Mouse (Mus musculus) midbrain, embryonic 13.5 days (tissue): ENCODE results near the gene Tusc2. TPM values are rescaled to one million over a fixed set of nuclear protein-coding genes. Genes with fewer than 3 reads are reported as not detected.

Source experiments
- ATAC-seq: fragments of 200-750 bp; cut with Nextera tagmentation; 2 replicates; pipeline ENCODE4 v1.8.0; 2017; ENCODE audit warnings: mild to moderate bottlenecking, moderate TSS enrichment, moderate library complexity
- H3K27ac ChIP-seq: fragments of 300-500 bp; sonication (generic); 2 replicates; pipeline ENCODE4 v1.5.1; 2015; ENCODE audit warnings: inconsistent platforms, mild to moderate bottlenecking, moderate library complexity
- H3K27me3 ChIP-seq: fragments of 300-500 bp; sonication (generic); 2 replicates; pipeline ENCODE4 v1.6.1; 2015; ENCODE audit warnings: mild to moderate bottlenecking, inconsistent platforms
- H3K36me3 ChIP-seq: fragments of 300-500 bp; sonication (generic); 2 replicates; pipeline ENCODE4 v1.6.1; 2015; ENCODE audit warnings: mild to moderate bottlenecking, inconsistent platforms
- H3K4me1 ChIP-seq: fragments of 300-500 bp; sonication (generic); replicated peaks from 2 replicates; pipeline ENCODE4 v1.6.1; 2015; ENCODE audit warnings: inconsistent platforms
- H3K4me2 ChIP-seq: fragments of 300-500 bp; sonication (generic); replicated peaks from 2 replicates; pipeline ENCODE4 v1.6.1; 2015; ENCODE audit warnings: moderate library complexity, mild to moderate bottlenecking, inconsistent platforms
- H3K4me3 ChIP-seq: fragments of 300-500 bp; sonication (generic); replicated peaks from 2 replicates; pipeline ENCODE4 v1.5.1; 2015; ENCODE audit warnings: mild to moderate bottlenecking, inconsistent platforms
- H3K9ac ChIP-seq: fragments of 300-500 bp; sonication (generic); replicated peaks from 2 replicates; pipeline ENCODE4 v1.6.1; 2015; ENCODE audit warnings: mild to moderate bottlenecking, inconsistent platforms
- H3K9me3 ChIP-seq: fragments of 300-500 bp; sonication (generic); 2 replicates; pipeline ENCODE4 v1.6.1; 2016; ENCODE audit warnings: mild to moderate bottlenecking, inconsistent platforms
- WGBS: fragments of 180-500 bp; shearing (Covaris S2); methylation state at CpG from one replicate; pipeline ENCODE4 v1.1.7; 2015; 5-methylcytosine and 5-hydroxymethylcytosine counted together
- polyA plus RNA-seq: library from polyadenylated mRNA; unstranded; fragments of >200 nt; fragmentation: Nextera tagmentation; extraction: Ambion mirVana; gene quantifications from 2 replicates; pipeline ENCODE4 v1.2.1, GENCODE M21; 2015

Tusc2 gene
- 93.2 and 109 TPM in 2 replicates for polyA plus RNA-seq

DNA sequence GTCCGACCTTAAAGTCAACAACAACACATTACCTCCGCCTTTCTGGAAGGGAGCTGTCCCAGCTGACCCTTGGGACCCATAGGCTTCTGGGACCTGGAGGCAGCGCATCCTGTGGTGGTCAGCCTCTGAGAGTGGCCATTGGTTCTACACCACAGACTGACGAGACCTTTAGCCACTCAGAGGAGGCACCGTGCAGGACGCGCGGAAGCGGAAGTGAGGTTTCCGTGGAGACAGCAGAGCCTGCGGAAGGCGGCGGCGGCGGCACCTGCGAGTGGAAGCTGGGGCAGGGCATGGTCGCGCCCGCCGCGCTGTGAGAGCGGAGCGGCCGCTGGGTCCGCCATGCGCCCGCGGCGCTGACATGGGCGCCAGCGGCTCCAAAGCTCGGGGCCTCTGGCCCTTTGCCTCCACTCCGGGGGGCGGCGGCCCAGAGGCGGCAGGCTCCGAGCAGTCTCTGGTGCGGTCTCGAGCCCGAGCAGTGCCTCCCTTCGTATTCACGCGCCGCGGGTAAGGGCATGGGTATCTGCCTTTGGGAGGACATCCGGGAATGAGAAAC is at the start of gene Tusc2:
Gene Tusc2, plus strand, starts transcription at position 227 of the 553 bp plus-strand sequence.
- peak within 1 kb of the TSS; percentile 73 for H3K27ac ChIP-seq
- no peaks in the 10 kb centered on the region for H3K27me3 ChIP-seq
- WGBS: 0% methylated on average over 44 of the region's 46 CpGs
- ATAC-seq: peak; percentile 99
- peak within 1 kb of the TSS; percentile 79 for H3K4me2 ChIP-seq
- no peaks in the 10 kb centered on the region for H3K9me3 ChIP-seq
- peaks cover 67% of the 10 kb centered on the region for H3K36me3 ChIP-seq
- H3K4me3 ChIP-seq: peak within 1 kb of the TSS; percentile 90
- peak within 1 kb of the TSS; percentile 92 for H3K9ac ChIP-seq
- H3K4me1 ChIP-seq: peaks cover 44% of the 10 kb centered on the region

DNA sequence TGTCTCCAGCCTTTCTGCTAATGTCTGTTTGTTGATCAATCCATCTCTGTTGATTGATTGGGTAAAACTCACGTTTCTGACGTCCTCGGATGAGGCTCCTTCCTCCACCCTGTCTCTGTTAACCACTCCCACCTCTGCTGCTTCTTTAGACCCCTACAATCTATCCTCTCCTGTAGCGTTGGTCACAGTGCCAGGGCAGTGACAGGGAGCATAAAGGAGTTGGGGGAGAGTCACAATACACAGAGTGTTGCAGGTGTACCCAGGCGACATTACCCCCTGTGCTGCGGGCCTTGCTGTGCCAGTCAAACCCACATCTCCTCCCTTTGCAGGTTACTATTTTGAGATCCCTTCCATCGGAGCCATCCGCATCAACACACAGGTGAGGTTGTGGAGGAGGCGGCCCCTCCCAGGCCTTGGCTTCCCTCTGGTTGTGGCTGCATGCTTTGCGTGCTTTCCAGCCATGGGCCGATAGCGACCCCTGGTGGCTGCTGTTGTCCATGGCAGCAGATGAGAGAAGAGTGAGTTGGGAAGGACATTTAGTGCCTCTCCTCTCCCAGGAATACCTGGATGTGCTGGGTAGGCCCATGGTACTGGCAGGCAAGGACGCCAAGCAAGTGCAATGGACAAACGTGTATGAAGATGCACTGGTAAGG is 48.6 kb upstream of the Tusc2 start:
- Histone ChIP-seq H3K27me3 (no peaks in the 10 kb centered on the region), H3K9me3 (no peaks in the 10 kb centered on the region), H3K4me2 (no peak overlapping the region), H3K4me3 (no peak overlapping the region), H3K4me1 (peaks cover 48% of the 10 kb centered on the region), H3K36me3 (peaks cover 20% of the 10 kb centered on the region), H3K9ac (no peak overlapping the region), H3K27ac (peak overlapping the region; percentile 5; the same call in 1 of the 2 replicates)
- peak; percentile 60 for ATAC-seq
- WGBS: 27% methylated on average over 14 of the region's 14 CpGs

DNA sequence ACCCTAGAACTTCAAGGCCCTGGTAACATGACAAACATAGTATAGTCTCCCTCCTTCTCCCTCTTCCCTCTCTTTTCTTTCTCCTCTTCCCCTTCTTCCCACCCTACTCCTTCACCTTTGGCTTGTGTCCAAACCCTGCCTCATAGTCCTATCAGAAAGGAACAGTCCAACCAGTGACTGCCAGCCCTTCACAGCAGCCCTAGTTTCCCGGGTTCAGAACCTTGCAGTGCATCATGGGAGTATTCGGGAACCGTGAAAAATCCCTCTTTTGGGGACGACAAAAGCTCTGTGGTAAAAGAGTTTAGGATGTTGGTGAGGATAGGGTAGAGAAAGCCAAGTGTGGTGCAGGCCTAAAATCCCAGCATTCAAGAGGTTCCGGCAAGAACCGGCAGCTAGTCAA is 42.7 kb upstream of the Tusc2 start:
- Histone ChIP-seq H3K27ac (peak overlapping the region; percentile 4), H3K4me1 (peaks cover 28% of the 10 kb centered on the region), H3K27me3 (peaks cover 11% of the 10 kb centered on the region), H3K9me3 (no peaks in the 10 kb centered on the region), H3K9ac (no peak overlapping the region), H3K36me3 (peaks cover 32% of the 10 kb centered on the region), H3K4me3 (no peak overlapping the region), H3K4me2 (no peak overlapping the region)
- 28% methylated on average over 6 of the region's 6 CpGs for WGBS
- no peak for ATAC-seq

DNA sequence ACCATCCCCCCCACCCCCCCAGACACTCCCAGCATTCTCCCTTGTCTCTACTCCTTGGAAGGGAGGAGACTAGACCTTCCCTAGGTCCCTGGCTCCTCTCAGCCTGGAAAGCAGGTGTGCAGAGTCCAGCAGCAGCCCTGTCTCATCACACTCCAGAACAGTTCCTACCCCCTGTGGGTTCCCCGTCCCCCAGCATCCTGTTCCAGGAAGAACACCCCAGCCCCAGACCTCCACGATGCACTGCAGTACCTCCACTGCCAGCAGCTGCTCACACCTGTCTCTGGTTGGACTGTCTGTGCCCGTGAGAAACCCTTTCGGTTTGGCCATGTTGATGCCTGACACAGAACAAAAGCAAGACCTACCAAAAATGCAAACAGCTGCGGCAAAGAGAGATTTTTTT is 41.9 kb upstream of the Tusc2 start:
- H3K9ac ChIP-seq: no peak overlapping the region
- no peak overlapping the region for H3K4me2 ChIP-seq
- no peaks in the 10 kb centered on the region for H3K9me3 ChIP-seq
- WGBS: 67% methylated on average over 5 of the region's 5 CpGs
- peaks cover 30% of the 10 kb centered on the region for H3K4me1 ChIP-seq
- H3K36me3 ChIP-seq: peaks cover 32% of the 10 kb centered on the region
- H3K27me3 ChIP-seq: peaks cover 20% of the 10 kb centered on the region
- ATAC-seq: 0 out of 2 replicates have a peak, but pooled peaks have one; percentile 5
- H3K4me3 ChIP-seq: no peak overlapping the region
- H3K27ac ChIP-seq: peak overlapping the region; percentile 4

DNA sequence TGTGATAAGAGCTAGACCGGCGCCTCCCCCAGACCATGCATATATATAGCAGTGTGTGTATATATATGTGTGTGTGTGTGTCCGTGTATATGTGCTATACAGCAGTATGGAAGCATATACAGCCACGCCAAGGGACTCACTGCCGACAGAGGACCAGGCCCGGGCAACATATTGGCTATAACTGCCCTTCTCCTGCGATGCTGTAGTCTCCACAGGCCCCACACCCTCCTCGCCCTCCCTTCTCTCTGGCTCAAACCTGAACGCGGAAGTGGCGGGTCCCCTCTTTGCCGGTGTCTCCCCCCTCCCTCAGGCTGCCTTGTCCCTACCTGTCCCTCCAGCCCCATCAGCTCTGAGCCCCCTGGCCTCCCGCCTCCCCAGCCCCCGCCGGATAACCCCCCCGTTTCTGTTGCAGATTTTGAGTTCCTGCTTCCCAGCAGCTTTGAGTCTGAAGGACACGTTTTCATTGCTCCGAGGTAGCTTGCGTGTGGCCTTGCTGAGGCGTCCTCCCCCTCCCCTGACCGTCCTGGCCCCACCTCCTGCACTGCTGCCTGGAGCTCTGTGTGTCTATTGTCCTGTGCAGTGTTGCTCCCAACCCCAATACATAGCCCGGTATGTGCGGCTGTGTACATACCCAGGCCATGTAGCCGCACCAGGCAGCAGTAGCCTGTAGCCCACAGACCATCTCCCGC is 41.2 kb upstream of the Tusc2 start:
- 19% methylated on average over 23 of the region's 25 CpGs for WGBS
- peak; percentile 62 for ATAC-seq
- Histone ChIP-seq H3K36me3 (peaks cover 30% of the 10 kb centered on the region), H3K9ac (peak overlapping the region; percentile 55), H3K27me3 (peaks cover 27% of the 10 kb centered on the region), H3K4me3 (no peak overlapping the region), H3K27ac (peak overlapping the region; percentile 68), H3K4me2 (peak overlapping the region; percentile 28), H3K9me3 (no peaks in the 10 kb centered on the region), H3K4me1 (peaks cover 37% of the 10 kb centered on the region)

DNA sequence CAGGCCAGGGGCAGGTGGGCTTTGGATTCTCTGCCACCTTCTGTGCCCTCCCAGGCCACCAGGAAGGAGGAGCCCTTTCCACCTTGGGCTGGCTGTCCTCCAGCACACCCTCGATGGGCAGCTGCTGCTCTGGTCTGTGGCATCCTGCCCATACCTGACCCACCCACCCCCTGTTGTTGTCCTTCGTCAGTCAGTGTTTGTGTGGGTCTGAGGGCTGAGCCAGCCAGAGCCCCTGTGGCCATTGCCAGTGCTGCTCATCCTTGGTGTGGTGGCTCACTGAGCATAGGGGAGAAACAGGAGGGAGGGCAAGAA is 40.7 kb upstream of the Tusc2 start:
- peak overlapping the region; percentile 55 for H3K9ac ChIP-seq
- H3K4me1 ChIP-seq: peaks cover 41% of the 10 kb centered on the region
- ATAC-seq: peak; percentile 31
- peak overlapping the region; percentile 28 for H3K4me2 ChIP-seq
- no peaks in the 10 kb centered on the region for H3K9me3 ChIP-seq
- peaks cover 25% of the 10 kb centered on the region for H3K36me3 ChIP-seq
- peak overlapping the region; percentile 68 for H3K27ac ChIP-seq
- WGBS: 39% methylated on average over 2 of the region's 2 CpGs
- H3K27me3 ChIP-seq: peaks cover 32% of the 10 kb centered on the region
- H3K4me3 ChIP-seq: no peak overlapping the region

DNA sequence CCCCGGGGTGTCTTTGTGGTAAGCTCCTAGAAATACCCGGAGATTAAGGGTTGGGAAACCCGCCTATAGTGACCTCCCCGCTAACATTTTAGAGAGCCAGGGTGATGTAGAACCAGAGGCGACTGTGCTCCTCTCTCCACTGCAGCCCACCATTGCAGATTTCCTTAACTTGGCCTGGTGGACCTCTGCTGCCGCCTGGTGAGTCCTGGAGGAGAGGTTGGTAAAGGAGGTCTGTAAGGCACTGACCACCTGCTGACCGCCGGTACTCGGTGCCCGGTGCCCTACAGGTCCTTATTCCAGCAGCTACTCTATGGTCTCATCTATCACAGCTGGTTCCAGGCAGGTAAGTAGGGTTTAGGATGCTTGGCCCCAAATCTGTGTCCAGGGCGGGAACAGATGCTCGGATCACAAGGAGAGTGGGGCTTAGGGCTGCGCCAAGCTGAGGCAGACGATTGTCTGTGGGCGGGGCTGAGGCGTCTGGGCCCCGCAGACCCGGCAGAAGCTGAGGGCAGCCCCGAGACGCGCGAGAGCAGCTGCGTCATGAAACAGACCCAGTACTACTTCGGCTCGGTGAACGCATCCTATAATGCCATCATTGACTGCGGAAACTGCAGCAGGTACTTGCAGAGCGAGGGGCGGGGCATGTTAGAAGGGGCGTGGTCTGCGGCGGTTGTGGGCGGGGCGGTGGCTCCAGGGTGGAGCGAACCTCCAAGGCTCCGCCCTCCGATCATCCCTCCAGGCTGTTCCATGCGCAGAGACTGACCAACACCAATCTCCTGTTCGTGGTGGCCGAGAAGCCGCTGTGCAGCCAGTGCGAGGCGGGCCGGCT is 36.6 kb upstream of the Tusc2 start:
- Histone ChIP-seq H3K36me3 (peaks cover 14% of the 10 kb centered on the region), H3K4me1 (peaks cover 26% of the 10 kb centered on the region), H3K4me3 (peak overlapping the region; percentile 30), H3K9ac (peak overlapping the region; percentile 44; the same call in 1 of the 2 replicates), H3K4me2 (peak overlapping the region; percentile 49), H3K27ac (no peak overlapping the region), H3K27me3 (peaks cover 40% of the 10 kb centered on the region), H3K9me3 (no peaks in the 10 kb centered on the region)
- WGBS: 4% methylated on average over 41 of the region's 44 CpGs
- peak; percentile 46 for ATAC-seq

DNA sequence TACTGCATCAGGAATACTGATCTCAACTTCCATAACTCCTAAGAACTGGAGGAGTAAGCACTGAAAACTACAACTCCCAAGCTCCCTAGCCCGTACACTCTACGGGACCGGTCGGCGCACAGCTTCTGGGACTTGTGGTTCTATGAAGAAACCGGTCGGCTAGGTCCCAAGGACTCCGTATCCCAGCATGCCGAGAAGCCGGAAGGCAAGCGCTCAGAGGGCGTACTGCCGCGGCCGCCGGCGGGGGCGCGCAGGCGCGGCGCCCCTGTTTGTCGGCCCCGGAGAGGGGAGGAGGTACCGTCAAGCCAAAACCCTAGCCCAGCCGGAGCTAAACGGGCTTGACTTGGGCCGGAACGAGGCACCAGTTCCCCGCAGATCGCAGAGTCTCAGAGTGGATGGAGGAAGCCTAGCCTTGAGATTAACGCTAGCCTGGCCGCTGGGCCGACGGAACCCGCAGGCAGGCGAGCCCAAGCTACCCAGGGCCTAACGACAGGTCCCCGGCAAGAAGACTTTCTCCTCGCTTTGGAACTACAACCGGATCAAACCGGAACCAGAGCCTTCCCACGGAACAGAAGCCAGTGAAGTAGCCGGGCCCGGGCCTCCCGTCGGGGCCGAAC is 29.2 kb upstream of the Tusc2 start, which contains the start of gene Tmem115:
Gene Tmem115, plus strand, starts transcription at position 155 of the 617 bp plus-strand sequence.
- peaks cover 37% of the 10 kb centered on the region for H3K4me1 ChIP-seq
- WGBS: under 1% methylated on average over 48 of the region's 48 CpGs
- ATAC-seq: peak; percentile 99
- H3K27ac ChIP-seq: peak within 1 kb of the TSS; percentile 71; the same call in 1 of the 2 replicates
- H3K36me3 ChIP-seq: peaks cover 16% of the 10 kb centered on the region
- H3K27me3 ChIP-seq: no peaks in the 10 kb centered on the region; the same call in 1 of the 2 replicates
- peak within 1 kb of the TSS; percentile 100 for H3K4me2 ChIP-seq
- peak within 1 kb of the TSS; percentile 96 for H3K9ac ChIP-seq
- no peaks in the 10 kb centered on the region for H3K9me3 ChIP-seq
- peak within 1 kb of the TSS; percentile 89 for H3K4me3 ChIP-seq

DNA sequence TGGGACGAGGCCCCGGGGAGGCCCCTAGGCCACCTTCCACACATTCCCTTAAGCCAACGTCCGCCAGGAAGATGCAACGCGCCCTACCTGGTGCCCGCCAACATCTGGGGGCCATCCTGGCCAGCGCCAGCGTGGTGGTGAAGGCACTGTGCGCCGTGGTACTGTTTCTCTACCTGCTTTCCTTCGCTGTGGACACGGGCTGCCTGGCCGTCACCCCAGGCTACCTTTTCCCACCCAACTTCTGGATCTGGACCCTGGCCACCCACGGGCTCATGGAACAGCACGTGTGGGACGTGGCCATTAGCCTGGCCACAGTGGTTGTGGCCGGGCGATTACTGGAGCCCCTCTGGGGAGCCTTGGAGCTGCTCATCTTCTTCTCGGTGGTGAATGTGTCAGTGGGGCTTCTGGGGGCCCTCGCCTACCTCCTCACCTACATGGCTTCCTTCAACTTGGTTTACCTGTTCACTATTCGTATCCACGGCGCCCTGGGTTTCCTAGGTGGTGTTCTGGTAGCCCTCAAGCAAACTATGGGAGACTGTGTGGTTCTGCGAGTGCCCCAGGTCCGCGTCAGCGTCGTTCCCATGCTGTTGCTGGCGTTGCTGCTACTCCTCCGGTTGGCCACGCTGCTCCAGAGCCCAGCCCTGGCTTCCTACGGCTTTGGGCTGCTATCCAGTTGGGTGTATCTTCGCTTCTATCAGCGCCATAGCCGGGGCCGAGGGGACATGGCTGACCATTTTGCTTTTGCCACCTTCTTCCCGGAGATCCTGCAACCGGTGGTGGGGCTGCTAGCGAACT is 28.4 kb upstream of the Tusc2 start:
- Histone ChIP-seq H3K4me2 (peak overlapping the region; percentile 100), H3K9me3 (no peaks in the 10 kb centered on the region), H3K27me3 (no peaks in the 10 kb centered on the region; the same call in 1 of the 2 replicates), H3K27ac (peak overlapping the region; percentile 71; the same call in 1 of the 2 replicates), H3K9ac (peak overlapping the region; percentile 96), H3K36me3 (peaks cover 23% of the 10 kb centered on the region), H3K4me1 (peaks cover 37% of the 10 kb centered on the region), H3K4me3 (peak overlapping the region; percentile 89)
- ATAC-seq: no peak
- WGBS: under 1% methylated on average over 40 of the region's 40 CpGs

DNA sequence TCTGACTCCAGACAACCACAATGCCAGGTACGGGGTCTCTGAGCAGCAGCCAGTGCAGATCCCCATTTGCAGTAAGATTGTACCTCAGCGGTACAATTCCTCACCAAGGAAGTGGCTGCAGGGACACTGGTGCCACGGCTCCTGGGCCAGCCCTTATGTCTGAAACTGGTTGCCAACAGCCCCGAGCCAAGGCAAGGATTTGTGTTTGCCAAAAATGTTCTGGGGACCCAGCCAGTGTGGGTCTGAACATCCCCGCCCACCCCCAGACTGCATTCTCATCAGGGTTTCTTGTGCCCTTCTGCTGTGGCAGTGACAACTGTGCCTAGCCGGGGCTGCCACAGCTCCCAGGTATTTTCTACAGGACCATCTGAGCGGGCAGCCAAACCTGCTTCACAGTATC is 24.8 kb upstream of the Tusc2 start:
- 95% methylated on average over 7 of the region's 7 CpGs for WGBS
- H3K4me2 ChIP-seq: no peak overlapping the region
- no peaks in the 10 kb centered on the region for H3K9me3 ChIP-seq
- H3K4me1 ChIP-seq: peaks cover 60% of the 10 kb centered on the region
- no peaks in the 10 kb centered on the region for H3K27me3 ChIP-seq
- ATAC-seq: no peak
- peaks cover 32% of the 10 kb centered on the region for H3K36me3 ChIP-seq
- H3K9ac ChIP-seq: no peak overlapping the region
- no peak overlapping the region for H3K4me3 ChIP-seq
- no peak overlapping the region for H3K27ac ChIP-seq

DNA sequence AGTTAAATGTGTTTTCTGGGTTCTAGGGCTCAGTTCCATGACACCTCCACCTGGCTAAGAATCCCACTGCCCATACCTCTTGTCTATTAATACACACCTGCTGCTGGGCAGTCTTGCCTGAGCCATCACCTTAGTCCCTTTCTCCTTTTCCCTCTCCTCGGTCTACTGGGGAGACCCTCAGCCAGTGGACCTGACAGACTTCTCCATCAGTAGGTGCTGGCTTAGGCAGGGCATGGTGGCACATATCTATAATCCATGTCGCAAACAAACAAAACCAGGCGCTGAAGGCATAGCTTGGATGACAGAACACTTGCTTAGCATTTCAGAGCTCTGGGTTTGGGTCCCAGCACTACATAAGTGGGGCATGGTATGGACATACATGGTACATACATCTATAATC is 24.3 kb upstream of the Tusc2 start:
- H3K9ac ChIP-seq: no peak overlapping the region
- H3K4me2 ChIP-seq: no peak overlapping the region
- no peak overlapping the region for H3K4me3 ChIP-seq
- ATAC-seq: no peak
- no peak overlapping the region for H3K27ac ChIP-seq
- WGBS: 96% methylated on average over 3 of the region's 3 CpGs
- H3K9me3 ChIP-seq: no peaks in the 10 kb centered on the region
- peaks cover 60% of the 10 kb centered on the region for H3K4me1 ChIP-seq
- peaks cover 36% of the 10 kb centered on the region for H3K36me3 ChIP-seq
- H3K27me3 ChIP-seq: no peaks in the 10 kb centered on the region
